Mouse (Mus musculus) olfactory bulb, adult 2 months (tissue): ENCODE data around the gene Timp3. TPM values are rescaled to one million over a fixed set of nuclear protein-coding genes. Genes with fewer than 3 reads are reported as not detected.
A peak's percentile ranks its signal among the peaks of the same experiment; 100 is the strongest.

ENCODE experiments used
- H3K27ac ChIP-seq: fragments of 200-500 bp; 2 replicates; pipeline ENCODE4 v1.5.1; 2012; ENCODE audit warnings: low read depth, low read length; ENCODE audit not compliant: insufficient read depth
- H3K4me1 ChIP-seq: fragments of 200-500 bp; 2 replicates; pipeline ENCODE4 v1.6.1; 2012; ENCODE audit warnings: low read length; ENCODE audit not compliant: control insufficient read depth, insufficient read depth
- H3K4me3 ChIP-seq: fragments of 200-500 bp; 2 replicates; pipeline ENCODE4 v1.5.1; 2012; ENCODE audit warnings: mild to moderate bottlenecking, low read depth, low read length, moderate library complexity; ENCODE audit not compliant: insufficient read depth
- CTCF ChIP-seq: fragments of 200-500 bp; IDR thresholded peaks from 2 replicates; pipeline ENCODE4 v1.5.1; 2012; ENCODE audit warnings: low read depth, mild to moderate bottlenecking, low read length, moderate library complexity; ENCODE audit not compliant: insufficient read depth
- POLR2A ChIP-seq: fragments of 200-500 bp; IDR thresholded peaks from 2 replicates; pipeline ENCODE4 v1.6.1; 2012; ENCODE audit warnings: mild to moderate bottlenecking, low read depth, low read length, moderate library complexity; ENCODE audit not compliant: insufficient read depth
- WGBS: fragments of 180-500 bp; shearing (Covaris S2); methylation state at CpG from one replicate; pipeline ENCODE4 v1.1.7; 2018; 5-methylcytosine and 5-hydroxymethylcytosine counted together
- polyA plus RNA-seq: library from polyadenylated mRNA; stranded (reverse); fragments of >200 nt; gene quantifications from 2 replicates; pipeline ENCODE4 v1.2.4, GENCODE M21; 2012; ENCODE audit warnings: low replicate concordance; ENCODE audit not compliant: missing spikeins, insufficient read depth, insufficient read length

Timp3 gene
- 64.3 and 543 TPM in 2 replicates for polyA plus RNA-seq

DNA sequence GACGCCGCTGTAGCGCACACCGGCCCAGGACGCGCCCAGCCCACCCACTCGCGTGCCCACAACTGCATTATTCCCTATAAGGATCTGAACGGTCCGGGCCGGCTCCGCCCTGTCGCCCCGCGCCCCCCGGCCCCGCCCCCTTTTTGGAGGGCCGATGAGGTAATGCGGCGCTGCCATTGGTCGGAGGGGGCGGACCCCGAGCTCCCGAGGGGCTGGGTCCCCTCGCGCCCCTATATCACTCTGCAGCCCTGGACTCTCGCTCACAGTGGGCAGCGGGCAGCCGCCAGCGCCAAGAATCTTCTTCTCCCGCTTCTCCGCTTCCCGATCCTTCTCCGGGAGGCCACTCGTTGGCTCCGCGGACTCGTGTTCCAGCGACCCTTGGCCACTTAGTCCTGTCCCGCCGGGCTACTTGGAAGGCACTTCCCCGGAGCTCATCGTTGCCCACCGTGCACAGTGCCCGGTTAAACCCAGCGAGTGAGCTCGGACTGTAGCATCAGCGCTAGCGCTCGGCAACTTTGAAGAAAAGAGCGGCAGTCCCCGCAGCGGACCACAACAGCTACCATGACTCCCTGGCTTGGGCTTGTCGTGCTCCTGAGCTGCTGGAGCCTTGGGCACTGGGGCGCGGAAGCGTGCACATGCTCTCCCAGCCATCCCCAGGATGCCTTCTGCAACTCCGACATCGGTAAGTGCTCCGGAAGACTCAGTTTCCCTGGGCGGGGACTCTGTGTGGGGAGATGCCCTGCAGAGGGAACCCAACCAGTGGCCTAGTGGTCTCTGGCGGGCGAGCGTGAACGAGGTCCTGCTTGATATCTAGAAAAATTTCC is at the start of gene Timp3:
Timp3 (plus strand) TSS at position 80 of the 824 bp plus-strand sequence.
- peaks cover 33% of the 10 kb centered on the region for H3K4me1 ChIP-seq
- 2% methylated on average over 65 of the region's 65 CpGs for WGBS
- H3K4me3 ChIP-seq = peak within 1 kb of the TSS; percentile 48
- peak within 1 kb of the TSS; percentile 64 for H3K27ac ChIP-seq
- TF ChIP-seq POLR2A (peak; percentile 47; the same call in 1 of the 2 replicates), CTCF (no peak)

DNA sequence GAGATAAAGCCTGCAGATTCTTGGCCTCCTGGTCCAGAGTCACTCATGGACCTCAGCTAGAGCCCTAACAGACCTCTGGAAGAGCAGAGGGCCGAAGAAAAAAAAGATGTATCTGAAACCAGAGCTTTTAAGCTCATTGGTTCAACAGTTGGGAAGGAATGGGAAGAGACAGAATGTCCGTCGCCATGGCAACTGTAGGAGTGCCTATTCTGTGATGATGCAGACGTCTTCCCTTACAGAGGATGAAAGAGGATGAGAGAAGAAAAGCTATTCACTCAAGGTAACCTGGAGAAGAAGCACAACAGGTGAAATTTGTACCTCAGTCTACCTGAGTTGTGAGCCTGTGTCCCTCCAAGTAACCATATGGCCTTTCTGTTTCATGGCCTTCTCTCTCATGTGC is 44.0 kb upstream of the Timp3 start:
- Histone ChIP-seq H3K4me3 (no peak overlapping the region), H3K4me1 (no peaks in the 10 kb centered on the region), H3K27ac (no peak overlapping the region)
- WGBS = 55% methylated on average over 4 of the region's 4 CpGs
- TF ChIP-seq CTCF = no peak
- TF ChIP-seq POLR2A = no peak

DNA sequence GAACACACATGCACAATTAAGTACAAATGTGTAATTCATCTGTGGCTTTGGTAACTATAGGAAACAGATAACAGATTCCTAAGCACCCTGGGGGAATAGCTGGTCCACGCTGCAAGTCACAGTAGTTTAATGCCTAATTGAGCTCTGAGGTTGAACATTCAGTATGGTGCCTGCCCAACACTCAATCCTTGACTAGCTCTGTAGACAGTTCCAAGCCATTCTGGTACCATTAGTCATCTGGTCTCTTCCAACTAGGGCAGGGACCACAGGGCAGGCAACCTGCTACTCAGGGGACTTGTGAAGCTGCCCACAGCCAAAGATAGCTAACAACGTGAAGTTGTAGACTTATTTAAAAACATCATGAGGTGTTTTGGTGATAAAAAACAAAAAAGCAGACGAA is 43.1 kb upstream of the Timp3 start:
- no peak for TF ChIP-seq CTCF
- TF ChIP-seq POLR2A = no peak
- no peaks in the 10 kb centered on the region for H3K4me1 ChIP-seq
- no peak overlapping the region for H3K27ac ChIP-seq
- 87% methylated on average over 3 of the region's 3 CpGs for WGBS
- no peak overlapping the region for H3K4me3 ChIP-seq

DNA sequence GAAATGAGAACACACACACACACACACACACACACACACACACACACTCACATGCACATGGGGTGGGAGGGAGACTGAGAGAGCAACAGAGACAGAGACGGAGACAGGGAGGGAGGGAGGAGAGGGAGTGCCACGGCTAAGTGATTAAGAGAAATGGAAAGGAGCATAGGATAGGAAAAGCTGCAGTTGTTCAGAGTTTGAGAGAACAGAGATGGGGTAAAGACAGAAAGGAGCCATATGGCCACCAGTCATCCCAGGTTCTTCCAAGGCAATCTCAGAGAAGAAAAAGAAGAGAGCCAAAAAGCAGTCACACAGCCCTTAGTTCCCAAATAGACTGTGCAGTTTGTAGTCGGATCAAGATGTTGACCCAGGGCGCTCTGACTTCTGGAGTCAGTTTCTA is 42.1 kb upstream of the Timp3 start:
- 85% methylated on average over 4 of the region's 4 CpGs for WGBS
- Histone ChIP-seq H3K4me3 (no peak overlapping the region), H3K27ac (no peak overlapping the region), H3K4me1 (no peaks in the 10 kb centered on the region)
- TF ChIP-seq CTCF (no peak), POLR2A (no peak)

DNA sequence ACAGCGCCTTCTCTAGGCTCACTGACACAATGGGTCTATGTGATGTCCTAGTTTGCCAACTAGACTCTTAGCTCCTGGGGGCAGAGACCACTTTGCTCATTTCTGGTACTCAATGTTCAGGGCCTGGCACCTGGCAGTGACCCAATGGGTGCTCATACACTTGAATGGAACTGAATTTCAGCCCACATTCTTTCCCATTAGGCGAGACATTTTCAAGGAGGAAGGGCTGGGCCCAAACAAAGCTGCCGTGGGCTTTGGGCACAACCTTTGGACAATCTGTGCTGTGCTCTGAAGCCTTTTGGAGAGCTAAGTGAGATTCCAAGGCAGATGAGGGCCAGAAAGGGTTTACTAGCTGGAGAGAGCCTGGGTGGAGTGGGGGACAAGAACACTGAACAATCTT is 41.2 kb upstream of the Timp3 start:
- Histone ChIP-seq H3K4me3 (no peak overlapping the region), H3K27ac (no peak overlapping the region), H3K4me1 (no peaks in the 10 kb centered on the region)
- TF ChIP-seq CTCF = no peak
- WGBS = 73% methylated on average over 3 of the region's 3 CpGs

DNA sequence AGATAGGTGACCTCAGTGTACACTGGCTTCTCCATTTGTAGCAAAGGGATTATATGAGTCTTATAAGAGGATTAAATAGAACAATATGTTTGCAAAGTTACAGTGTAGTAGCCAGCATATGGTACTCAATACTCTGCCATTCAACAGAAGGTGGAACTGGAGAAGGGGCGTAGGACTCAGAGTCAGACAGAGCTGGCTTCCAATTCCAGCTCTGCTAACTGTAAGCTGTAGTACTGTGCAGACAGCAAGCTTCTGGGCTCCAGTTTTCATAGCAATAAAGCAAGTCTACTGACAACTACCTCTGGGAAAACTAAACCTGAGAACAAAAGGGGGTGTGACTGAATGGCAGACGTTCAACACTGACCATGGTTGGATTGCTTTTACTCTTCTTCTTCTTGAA is 38.4 kb upstream of the Timp3 start:
- no peak overlapping the region for H3K4me3 ChIP-seq
- no peak overlapping the region for H3K27ac ChIP-seq
- 78% methylated on average over 2 of the region's 2 CpGs for WGBS
- no peak for TF ChIP-seq CTCF
- no peak for TF ChIP-seq POLR2A
- no peaks in the 10 kb centered on the region for H3K4me1 ChIP-seq

DNA sequence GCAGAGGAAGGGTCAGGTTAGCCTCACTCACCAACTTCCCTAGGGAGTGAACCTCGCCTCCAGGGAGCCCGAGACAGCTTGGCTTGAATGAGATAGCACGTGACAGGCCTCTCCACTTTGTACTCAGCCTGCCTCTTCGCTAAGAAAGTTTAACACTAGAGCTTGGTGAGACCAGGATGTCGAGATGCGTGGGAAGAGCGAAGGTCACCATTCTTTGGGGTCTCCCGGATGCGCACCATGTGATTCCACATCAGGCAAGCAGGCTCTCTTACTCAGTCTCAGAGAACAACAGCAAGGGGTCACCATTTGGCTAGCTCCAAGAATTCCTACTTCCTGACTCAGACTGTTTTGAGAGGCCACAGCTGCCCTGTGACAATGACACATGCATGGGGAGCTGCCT is 35.6 kb upstream of the Timp3 start:
- H3K4me1 ChIP-seq = no peaks in the 10 kb centered on the region
- TF ChIP-seq CTCF = no peak
- no peak for TF ChIP-seq POLR2A
- no peak overlapping the region for H3K4me3 ChIP-seq
- H3K27ac ChIP-seq = no peak overlapping the region
- 92% methylated on average over 9 of the region's 9 CpGs for WGBS

DNA sequence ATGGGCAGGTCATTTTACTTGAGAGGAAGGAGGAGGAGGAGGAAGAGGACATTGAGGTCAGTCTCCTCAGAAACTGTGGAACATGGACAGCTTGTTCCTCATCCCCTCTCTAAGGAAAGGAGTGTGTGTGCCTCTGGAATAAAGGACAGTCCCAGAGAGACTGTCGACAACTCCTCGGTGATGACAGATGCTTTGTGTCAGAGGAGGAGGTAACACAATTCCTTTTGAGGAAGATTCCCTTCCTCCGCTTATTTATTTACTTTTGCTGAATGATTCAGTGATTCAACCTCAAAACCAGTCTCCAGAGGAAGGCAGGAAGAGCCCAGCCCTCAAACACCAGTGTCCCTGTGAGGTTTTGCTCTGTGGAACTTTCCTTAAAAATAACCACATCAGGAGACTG is 29.9 kb upstream of the Timp3 start:
- TF ChIP-seq POLR2A (no peak), CTCF (no peak)
- Histone ChIP-seq H3K4me1 (no peaks in the 10 kb centered on the region), H3K27ac (no peak overlapping the region), H3K4me3 (no peak overlapping the region)
- WGBS = 91% methylated on average over 3 of the region's 3 CpGs

DNA sequence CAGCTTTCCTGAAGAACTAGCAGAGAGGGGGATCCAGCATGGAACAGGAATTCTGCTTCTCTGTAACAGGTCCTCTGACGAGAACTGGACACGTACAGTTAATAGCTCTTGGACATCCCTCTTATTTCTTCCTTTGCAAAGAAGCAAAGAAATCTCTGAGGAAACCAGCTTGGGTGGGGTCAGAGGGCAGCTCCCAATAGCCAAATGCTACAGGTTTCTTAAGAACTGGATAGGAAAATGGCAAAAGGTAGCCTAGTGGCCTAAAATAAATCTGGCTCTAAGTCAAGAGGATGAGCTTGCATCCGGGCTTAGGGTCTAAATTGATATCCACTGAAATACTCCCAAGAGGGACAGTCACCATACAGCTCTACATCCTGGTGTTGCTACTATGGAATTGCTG is 27.3 kb upstream of the Timp3 start:
- Histone ChIP-seq H3K4me1 (no peaks in the 10 kb centered on the region), H3K27ac (no peak overlapping the region), H3K4me3 (no peak overlapping the region)
- TF ChIP-seq CTCF = no peak
- no peak for TF ChIP-seq POLR2A
- WGBS = 94% methylated on average over 3 of the region's 3 CpGs
